Mouse (Mus musculus) liver, embryonic 14.5 days (tissue): ENCODE results near the gene Map4k4. TPM values are rescaled to one million over a fixed set of nuclear protein-coding genes. Genes with fewer than 3 reads are reported as not detected.

Experiments
- ATAC-seq: fragments of 200-750 bp; cut with Nextera tagmentation; 2 replicates; pipeline ENCODE4 v1.8.0; 2017; ENCODE audit warnings: moderate number of reproducible peaks, mild to moderate bottlenecking, moderate library complexity; ENCODE audit not compliant: insufficient read depth
- DNase-seq, 3 experiments: peaks; one replicate each; pipeline ENCODE4 v3.0.0-alpha.2; 2012 to 2013; ENCODE audit warnings: low read depth in 3 of 3, low spot score in 3 of 3
- H3K27ac ChIP-seq: fragments of 300-500 bp; sonication (generic); 2 replicates; pipeline ENCODE4 v1.5.1; 2014; ENCODE audit warnings: moderate library complexity, mild to moderate bottlenecking, control low read depth, inconsistent platforms
- H3K27me3 ChIP-seq: fragments of 300-500 bp; sonication (generic); 2 replicates; pipeline ENCODE4 v1.6.1; 2014; ENCODE audit warnings: mild to moderate bottlenecking, low read length, moderate library complexity; ENCODE audit not compliant: control insufficient read depth, insufficient read depth
- H3K36me3 ChIP-seq: fragments of 300-500 bp; sonication (generic); replicated peaks from 2 replicates; pipeline ENCODE4 v1.6.1; 2014; ENCODE audit warnings: low read depth; ENCODE audit not compliant: control insufficient read depth, insufficient read depth
- H3K4me1 ChIP-seq, 2 experiments: fragments of 200-500 bp in 1 of 2; fragments of 300-500 bp in 1 of 2; sonication (generic) in 1 of 2; replicated peaks; 2 replicates each; pipeline ENCODE4 v1.6.1; 2012 to 2014; ENCODE audit warnings: antibody characterized with exemption in 1 of 2, inconsistent platforms in 1 of 2, low read length in 1 of 2; ENCODE audit not compliant: control insufficient read depth in 2 of 2, insufficient read depth in 2 of 2
- H3K4me2 ChIP-seq: fragments of 300-500 bp; sonication (generic); 2 replicates; pipeline ENCODE4 v1.6.1; 2014; ENCODE audit warnings: low read depth, mild to moderate bottlenecking, control low read depth, moderate library complexity
- H3K4me3 ChIP-seq, 2 experiments: fragments of 200-500 bp in 1 of 2; fragments of 300-500 bp in 1 of 2; sonication (generic) in 1 of 2; 2 replicates each; pipeline ENCODE4 v1.5.1; 2012 to 2014; ENCODE audit warnings: low read depth in 2 of 2, low read length in 2 of 2, mild to moderate bottlenecking in 2 of 2, control low read depth in 1 of 2, inconsistent platforms in 1 of 2, moderate library complexity in 1 of 2; ENCODE audit not compliant: insufficient read depth in 1 of 2
- H3K9ac ChIP-seq: fragments of 300-500 bp; sonication (generic); replicated peaks from 2 replicates; pipeline ENCODE4 v1.6.1; 2014; ENCODE audit warnings: mild to moderate bottlenecking, control low read depth, moderate library complexity
- H3K9me3 ChIP-seq: fragments of 300-500 bp; sonication (generic); 2 replicates; pipeline ENCODE4 v1.6.1; 2016; ENCODE audit warnings: low read length, mixed read lengths; ENCODE audit not compliant: control insufficient read depth
- CTCF ChIP-seq: IDR thresholded peaks from 2 replicates; pipeline ENCODE4 v1.5.1; 2016; ENCODE audit warnings: antibody characterized with exemption, low read depth, control low read depth
- EP300 ChIP-seq: IDR thresholded peaks from 2 replicates; pipeline ENCODE4 v1.6.1; 2016; ENCODE audit warnings: antibody characterized with exemption, low read depth
- WGBS: fragments of 180-500 bp; shearing (Covaris S2); extraction: QIAGEN DNeasy Blood & Tissue Kit; methylation state at CpG from one replicate; pipeline ENCODE4 v1.1.7; 2014; ENCODE audit not compliant: insufficient replicate concordance; 5-methylcytosine and 5-hydroxymethylcytosine counted together
- polyA plus RNA-seq, 2 experiments: library from polyadenylated mRNA; depleted of rRNA in 1 of 2; stranded (reverse) in 1 of 2; unstranded in 1 of 2; fragments of >200 nt; fragmentation: Nextera tagmentation in 1 of 2; extraction: Ambion mirVana in 1 of 2; gene quantifications; 2 replicates each; pipeline versions ENCODE4 v1.2.1 to v1.2.3; 2012 to 2014

Gene Map4k4
- polyA plus RNA-seq, 2 experiments, result 2.3 to 14.5 TPM

DNA sequence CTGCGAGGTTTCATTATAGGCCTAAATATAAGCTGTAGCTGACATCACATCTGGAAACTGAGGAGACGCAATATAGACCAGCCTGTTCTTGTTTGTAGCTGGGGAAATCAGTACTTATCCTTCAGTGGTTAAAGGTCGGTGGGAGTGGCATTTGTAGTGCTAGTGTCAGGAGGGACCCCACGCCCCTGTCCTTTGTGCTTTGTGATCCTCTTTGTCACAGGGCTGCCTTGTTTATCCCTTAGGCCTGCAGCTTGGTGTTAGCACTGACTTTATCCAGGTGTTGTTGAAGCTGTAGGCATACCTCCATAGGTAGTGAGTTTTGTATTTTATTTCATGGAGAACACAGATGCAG, 44.2 kb downstream of the Map4k4 start:
- no peaks in the 10 kb centered on the region for H3K36me3 ChIP-seq
- 57% methylated on average over 4 of the region's 4 CpGs for WGBS
- ATAC-seq, result no peak
- no peak overlapping the region for H3K27ac ChIP-seq
- no peaks in the 10 kb centered on the region for H3K9me3 ChIP-seq
- H3K4me2 ChIP-seq, result no peak overlapping the region
- H3K9ac ChIP-seq, result no peak overlapping the region
- peaks cover 12 to 27% of the 10 kb centered on the region in 2 experiments for H3K4me1 ChIP-seq
- TF ChIP-seq CTCF (no peak), EP300 (no peak)
- DNase-seq, result no peak
- H3K27me3 ChIP-seq, result no peaks in the 10 kb centered on the region
- H3K4me3 ChIP-seq, result no peak overlapping the region

DNA sequence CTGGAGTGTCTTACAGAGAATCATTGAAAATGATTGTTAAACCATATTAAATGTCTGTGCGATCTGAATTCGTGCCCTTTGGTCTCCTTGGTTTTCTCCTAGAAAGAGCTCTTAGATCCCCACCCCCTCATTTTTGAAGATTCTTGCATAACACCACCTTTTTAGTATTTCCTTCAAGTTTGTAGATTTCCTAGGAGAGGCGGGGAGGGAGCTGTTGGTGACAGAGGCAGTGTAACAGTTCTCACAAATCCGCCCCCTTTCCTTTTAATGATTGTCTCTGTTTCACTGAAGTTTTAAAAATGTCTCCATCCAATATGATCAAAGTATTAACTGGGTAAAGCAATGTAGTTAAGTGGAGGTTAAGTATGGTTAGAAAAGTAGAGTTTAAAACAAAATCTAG, 45.7 kb downstream of the Map4k4 start:
- peaks cover 12 to 30% of the 10 kb centered on the region in 2 experiments for H3K4me1 ChIP-seq
- no peak overlapping the region for H3K9ac ChIP-seq
- TF ChIP-seq EP300, result no peak
- H3K4me3 ChIP-seq, result no peak overlapping the region
- H3K36me3 ChIP-seq, result no peaks in the 10 kb centered on the region
- DNase-seq (no peak), ATAC-seq (no peak)
- no peaks in the 10 kb centered on the region for H3K9me3 ChIP-seq
- no peak overlapping the region for H3K27ac ChIP-seq
- 62% methylated on average over 4 of the region's 4 CpGs for WGBS
- H3K4me2 ChIP-seq, result no peak overlapping the region
- H3K27me3 ChIP-seq, result no peaks in the 10 kb centered on the region

GRCm38 (mm10) chr1:39947179-39947578, 46.5 kb downstream of the Map4k4 start:
- H3K4me1 ChIP-seq, result peaks cover 12 to 25% of the 10 kb centered on the region in 2 experiments
- ATAC-seq, result no peak
- H3K36me3 ChIP-seq, result no peaks in the 10 kb centered on the region
- WGBS, result 71% methylated on average over 6 of the region's 6 CpGs
- no peak overlapping the region for H3K4me3 ChIP-seq
- DNase-seq, result no peak
- no peak overlapping the region for H3K27ac ChIP-seq
- H3K27me3 ChIP-seq, result no peaks in the 10 kb centered on the region
- no peaks in the 10 kb centered on the region for H3K9me3 ChIP-seq
- H3K9ac ChIP-seq, result no peak overlapping the region
- TF ChIP-seq EP300 (no peak), CTCF (no peak)
- H3K4me2 ChIP-seq, result no peak overlapping the region

GRCm38 (mm10) chr1:39947701-39948359, 47.1 kb downstream of the Map4k4 start:
- Histone ChIP-seq H3K9ac (no peak overlapping the region), H3K4me3 (no peak overlapping the region), H3K36me3 (no peaks in the 10 kb centered on the region), H3K4me1 (peaks cover 12 to 25% of the 10 kb centered on the region in 2 experiments), H3K4me2 (no peak overlapping the region), H3K9me3 (no peaks in the 10 kb centered on the region), H3K27me3 (no peaks in the 10 kb centered on the region), H3K27ac (no peak overlapping the region)
- no peak for TF ChIP-seq CTCF
- WGBS, result 62% methylated on average over 6 of the region's 6 CpGs
- DNase-seq (no peak), ATAC-seq (no peak)

- 18% methylated on average over 5 of the region's 5 CpGs for WGBS
- DNase-seq, result peak; percentile 39 to 47 (median 40)
- H3K4me1 ChIP-seq, result peaks cover 12 to 22% of the 10 kb centered on the region in 2 experiments
- no peaks in the 10 kb centered on the region for H3K9me3 ChIP-seq
- no peak overlapping the region; the same call in 1 of the 2 replicates for H3K9ac ChIP-seq
- no peak overlapping the region for H3K4me3 ChIP-seq
- peak; percentile 70 for ATAC-seq
- TF ChIP-seq EP300 (no peak), CTCF (peak; percentile 50)
- no peaks in the 10 kb centered on the region for H3K27me3 ChIP-seq
- H3K4me2 ChIP-seq, result peak overlapping the region; percentile 33
- H3K36me3 ChIP-seq, result no peaks in the 10 kb centered on the region
- H3K27ac ChIP-seq, result no peak overlapping the region
Measured at GRCm38 (mm10) chr1:39949205-39949604, 48.5 kb downstream of the Map4k4 start.
